Mouse (Mus musculus): ENCODE measurements around the gene Cdc42.

The Cdc42 gene

DNA sequence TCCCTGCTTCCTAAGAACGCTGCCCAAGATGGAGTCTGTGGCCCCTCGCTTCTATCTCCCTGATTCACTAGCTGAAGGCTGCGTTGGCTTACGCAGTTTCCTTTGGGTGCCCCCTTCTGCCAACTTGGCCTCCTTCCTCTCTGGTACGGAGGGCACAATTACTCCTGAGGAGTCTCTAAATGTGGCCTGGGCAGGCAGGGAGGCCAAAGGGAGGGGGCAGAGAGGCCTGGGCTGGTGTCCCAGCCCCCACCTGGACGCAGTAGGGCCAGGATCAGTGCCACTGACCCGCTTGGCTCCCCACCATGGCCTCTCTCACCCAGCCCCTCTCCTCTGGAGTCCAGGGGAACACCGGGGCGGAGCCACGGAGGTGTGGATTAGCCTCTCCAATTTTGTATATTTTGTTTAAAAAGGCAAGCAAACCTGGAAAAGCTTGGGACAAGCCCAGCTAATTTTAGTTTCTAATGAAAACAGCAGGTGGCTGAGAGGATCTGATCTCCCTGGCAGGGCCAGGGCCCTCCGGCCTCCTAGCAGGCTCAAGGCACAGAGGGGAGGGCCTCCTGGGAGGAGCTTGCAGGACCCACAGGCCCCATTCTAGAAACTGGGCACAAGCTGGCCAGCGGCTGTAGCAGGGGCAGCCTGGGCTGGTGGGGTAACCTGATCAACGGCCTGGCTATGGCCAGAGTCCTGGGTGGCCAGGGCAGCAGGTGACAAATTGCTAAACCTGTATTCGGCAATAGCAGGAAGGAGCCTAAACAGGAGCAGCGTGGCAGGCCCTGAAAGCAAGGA is 71.5 kb downstream of the Cdc42 start:
- no peak for DNase-seq (ENCODE audit: low spot score)

DNA sequence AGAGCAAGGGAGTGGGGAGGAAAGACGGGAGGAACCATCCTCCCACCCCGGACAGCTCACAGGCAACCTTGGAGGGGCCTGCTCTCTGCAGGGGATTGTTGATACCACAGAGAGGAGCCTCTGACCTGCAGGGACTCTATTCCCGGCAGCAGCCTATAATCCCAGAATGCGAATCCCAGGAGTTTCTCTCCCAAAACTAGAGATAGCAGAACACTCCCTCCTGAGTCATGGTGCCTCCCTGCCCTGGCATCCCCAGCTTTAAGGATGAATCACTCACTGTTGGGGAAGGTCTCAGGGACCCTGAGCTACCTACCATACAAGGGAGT is 74.2 kb downstream of the Cdc42 start:
- DNase-seq (ENCODE audit: low spot score): no peak

- DNase-seq (ENCODE audit: low spot score): no peak
Observed at GRCm38 (mm10) chr4:137282584-137283406, 74.7 kb downstream of the Cdc42 start.

DNA sequence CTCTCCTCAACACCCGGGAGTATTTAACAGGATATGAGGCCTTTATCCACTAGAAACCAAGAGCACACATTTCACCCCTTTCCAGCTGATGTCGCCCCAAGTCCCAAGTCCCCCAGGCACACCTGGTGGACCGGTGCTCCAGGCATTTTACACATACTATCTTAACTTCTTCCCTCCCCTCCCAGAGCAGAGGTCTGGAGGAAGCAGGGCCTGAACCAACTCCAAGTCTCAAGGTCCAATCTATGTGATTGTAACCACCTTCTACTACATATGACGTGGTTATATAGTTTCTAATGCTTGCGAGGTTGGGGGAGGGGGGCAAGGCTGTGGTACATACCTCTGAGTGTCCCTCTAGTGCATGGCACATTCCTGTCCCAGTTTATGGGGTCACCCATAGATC is 75.4 kb downstream of the Cdc42 start:
- DNase-seq (ENCODE audit: low spot score): no peak

GRCm38 (mm10) chr4:137281273-137281672 is 76.2 kb downstream of the Cdc42 start:
- no peak for DNase-seq (ENCODE audit: low spot score)

DNA sequence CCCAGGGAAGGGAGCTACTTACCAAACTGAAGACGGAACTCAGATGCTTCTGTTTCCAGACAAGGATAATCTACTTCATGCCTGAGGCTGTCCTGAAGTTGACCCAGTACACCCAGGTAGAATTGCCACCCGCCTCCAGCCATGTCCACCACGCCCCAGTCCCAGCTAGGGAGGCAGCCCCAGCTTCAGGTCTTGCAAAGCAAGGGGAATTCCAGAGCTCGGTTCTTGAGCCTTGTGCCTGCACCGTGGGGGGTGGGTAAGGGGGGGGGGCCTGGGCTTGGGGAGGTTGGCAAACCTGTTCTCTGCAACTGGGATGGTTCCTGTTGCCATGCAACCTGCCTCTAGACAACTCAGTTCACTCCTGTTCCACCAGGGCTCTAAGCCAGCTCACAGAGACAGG is 78.2 kb downstream of the Cdc42 start:
- no peak for DNase-seq (ENCODE audit: low spot score)

DNA sequence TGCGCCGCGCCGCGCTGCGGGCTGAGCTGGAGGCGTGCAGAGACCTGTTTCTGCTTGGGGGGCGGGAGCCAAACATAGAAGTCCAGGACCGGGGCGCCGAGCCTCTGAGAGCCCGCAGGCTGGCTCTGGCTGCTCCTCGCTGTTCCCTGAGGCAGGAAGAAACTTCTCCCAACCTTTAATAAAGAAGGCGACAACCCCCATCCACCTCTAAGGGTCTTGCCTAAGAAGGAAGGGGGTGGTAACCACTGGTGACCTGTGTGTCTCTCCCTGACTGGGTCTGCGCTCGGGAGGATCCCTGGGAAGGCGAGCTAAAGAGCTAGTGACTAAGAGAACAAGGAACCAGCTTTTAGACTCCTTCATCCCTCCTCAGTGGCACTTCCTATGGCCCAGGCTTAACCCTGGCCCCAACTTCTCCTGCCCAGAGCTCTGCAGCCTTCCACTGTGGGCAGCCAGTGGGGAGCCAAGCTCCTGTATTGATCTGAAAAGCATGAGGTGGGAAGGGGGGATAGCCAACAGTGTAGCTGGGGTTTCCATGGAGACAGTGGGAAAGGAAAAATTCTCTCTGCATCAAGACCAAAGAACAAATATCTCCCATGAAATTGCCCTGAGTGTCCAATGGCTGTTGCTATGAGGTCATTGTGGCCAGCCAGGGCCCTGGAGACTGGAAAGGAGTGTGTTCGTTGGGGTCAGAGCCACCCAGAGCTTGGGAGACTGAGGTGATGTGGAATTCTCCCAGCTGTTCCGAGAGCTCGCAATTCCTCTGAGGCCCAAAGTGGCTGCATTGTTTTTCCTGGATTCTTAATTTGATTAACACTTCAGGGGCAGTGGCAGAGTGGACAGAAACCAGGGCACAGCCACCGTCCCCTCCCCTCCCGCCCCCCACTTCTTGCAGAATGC is 79.1 kb downstream of the Cdc42 start:
- no peak for DNase-seq (ENCODE audit: low spot score)

- no peak for DNase-seq (ENCODE audit: low spot score)
Observed at GRCm38 (mm10) chr4:137277600-137278143, 79.8 kb downstream of the Cdc42 start.

GRCm38 (mm10) chr4:137277166-137277513 is 80.4 kb downstream of the Cdc42 start, which contains the start of gene Wnt4:
Wnt4 (plus strand) TSS chr4:137277489.
- no peak for DNase-seq (ENCODE audit: low spot score)

DNA sequence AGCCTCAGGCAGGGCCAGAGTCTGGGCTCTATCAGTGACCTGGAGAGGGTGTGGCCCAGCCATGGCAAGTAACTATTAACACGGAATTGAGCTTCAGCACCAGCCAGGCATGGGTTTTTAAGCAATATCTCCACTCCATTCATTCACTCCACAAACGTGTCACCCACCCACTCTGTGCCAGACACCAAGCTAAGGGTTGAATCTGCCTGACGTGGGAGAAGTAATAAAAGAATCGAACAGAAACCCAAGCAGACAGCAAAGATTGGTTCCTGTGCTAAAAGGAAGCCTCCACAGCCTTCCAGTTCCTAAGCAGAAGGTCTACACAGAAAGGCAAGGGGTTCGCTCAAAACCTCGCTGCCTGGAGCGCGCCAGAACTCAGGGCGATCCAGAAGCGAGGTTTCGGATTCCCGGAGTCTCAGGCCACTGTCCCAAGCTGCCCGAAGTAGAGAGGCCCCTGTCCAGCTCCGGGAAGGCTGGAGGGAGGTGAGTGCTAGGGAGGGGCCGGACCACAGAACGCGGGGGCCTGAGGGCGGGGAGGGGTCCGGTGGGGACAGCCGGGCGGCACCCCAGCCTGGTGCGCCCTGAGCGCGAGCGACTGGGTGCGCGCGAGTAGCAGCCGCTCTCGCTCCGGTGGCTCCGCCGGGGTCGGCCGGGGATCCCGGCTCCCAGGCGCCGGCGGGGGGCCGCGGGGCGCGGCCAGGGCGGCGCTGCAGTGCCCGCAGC is 80.9 kb downstream of the Cdc42 start:
- no peak for DNase-seq (ENCODE audit: low spot score)

- DNase-seq (ENCODE audit: low spot score): no peak
Observed at GRCm38 (mm10) chr4:137274304-137274703, 83.2 kb downstream of the Cdc42 start.

GRCm38 (mm10) chr4:137271856-137272255 is 85.7 kb downstream of the Cdc42 start:
- DNase-seq (ENCODE audit: low spot score): no peak
